Mouse (Mus musculus) olfactory bulb, adult 2 months (tissue): Measurements from ENCODE around the gene Msh5. TPM values are rescaled to one million over a fixed set of nuclear protein-coding genes. Genes with fewer than 3 reads are reported as not detected.

Source experiments
- H3K27ac ChIP-seq: fragments of 200-500 bp; 2 replicates; pipeline ENCODE4 v1.5.1; 2012; ENCODE audit warnings: low read depth, low read length; ENCODE audit not compliant: insufficient read depth
- H3K4me1 ChIP-seq: fragments of 200-500 bp; 2 replicates; pipeline ENCODE4 v1.6.1; 2012; ENCODE audit warnings: low read length; ENCODE audit not compliant: control insufficient read depth, insufficient read depth
- H3K4me3 ChIP-seq: fragments of 200-500 bp; 2 replicates; pipeline ENCODE4 v1.5.1; 2012; ENCODE audit warnings: mild to moderate bottlenecking, low read depth, low read length, moderate library complexity; ENCODE audit not compliant: insufficient read depth
- CTCF ChIP-seq: fragments of 200-500 bp; IDR thresholded peaks from 2 replicates; pipeline ENCODE4 v1.5.1; 2012; ENCODE audit warnings: low read depth, mild to moderate bottlenecking, low read length, moderate library complexity; ENCODE audit not compliant: insufficient read depth
- POLR2A ChIP-seq: fragments of 200-500 bp; IDR thresholded peaks from 2 replicates; pipeline ENCODE4 v1.6.1; 2012; ENCODE audit warnings: mild to moderate bottlenecking, low read depth, low read length, moderate library complexity; ENCODE audit not compliant: insufficient read depth
- WGBS: fragments of 180-500 bp; shearing (Covaris S2); methylation state at CpG from one replicate; pipeline ENCODE4 v1.1.7; 2018; 5-methylcytosine and 5-hydroxymethylcytosine counted together
- polyA plus RNA-seq: library from polyadenylated mRNA; stranded (reverse); fragments of >200 nt; gene quantifications from 2 replicates; pipeline ENCODE4 v1.2.4, GENCODE M21; 2012; ENCODE audit warnings: low replicate concordance; ENCODE audit not compliant: missing spikeins, insufficient read depth, insufficient read length

Msh5 gene
- polyA plus RNA-seq, 1 experiment, result not detected

DNA sequence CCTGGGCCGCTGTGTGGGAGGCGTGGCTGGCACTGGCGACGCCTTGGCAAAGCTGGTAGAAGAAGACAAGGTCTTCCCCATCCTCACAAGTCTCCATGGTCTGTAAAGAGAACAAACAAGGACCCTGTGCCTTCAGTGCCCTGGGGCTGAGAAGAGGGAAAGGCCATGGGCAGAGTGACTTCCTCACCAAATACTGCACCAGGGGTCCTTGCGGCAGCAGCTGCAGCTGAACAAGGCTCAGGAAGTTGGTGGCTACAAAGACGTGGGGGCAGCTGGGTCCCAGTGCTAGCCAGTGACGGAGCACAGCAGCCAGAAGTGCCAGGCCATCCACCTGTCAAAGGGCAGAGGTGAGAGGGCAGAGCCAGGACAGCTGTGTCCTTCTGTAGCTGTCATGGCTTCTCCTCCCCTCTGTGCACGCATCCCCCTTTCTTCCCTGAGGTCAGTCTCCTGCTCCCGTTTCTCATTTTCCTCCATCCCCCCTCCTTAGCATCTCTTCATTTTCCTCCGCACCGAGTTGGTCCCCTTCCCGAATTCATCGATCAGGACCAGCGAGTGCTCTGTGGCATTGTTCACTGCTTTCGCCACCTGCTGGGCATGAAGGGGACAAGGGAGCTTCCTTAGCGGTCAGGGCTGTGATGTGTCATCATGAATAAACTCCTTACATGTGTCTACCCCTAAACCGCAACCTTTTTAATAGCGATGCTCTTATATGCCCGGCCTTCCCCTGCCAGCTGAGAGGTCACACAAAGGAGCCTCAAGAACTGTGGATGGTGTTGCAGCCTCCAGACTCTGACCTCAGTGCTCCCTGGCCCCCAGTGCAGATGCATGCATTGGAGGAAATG is 16.6 kb downstream of the Msh5 start:
- 41% methylated on average over 19 of the region's 19 CpGs for WGBS
- TF ChIP-seq POLR2A (no peak), CTCF (no peak)
- Histone ChIP-seq H3K27ac (no peak overlapping the region), H3K4me3 (no peak overlapping the region), H3K4me1 (peaks cover 16% of the 10 kb centered on the region)

DNA sequence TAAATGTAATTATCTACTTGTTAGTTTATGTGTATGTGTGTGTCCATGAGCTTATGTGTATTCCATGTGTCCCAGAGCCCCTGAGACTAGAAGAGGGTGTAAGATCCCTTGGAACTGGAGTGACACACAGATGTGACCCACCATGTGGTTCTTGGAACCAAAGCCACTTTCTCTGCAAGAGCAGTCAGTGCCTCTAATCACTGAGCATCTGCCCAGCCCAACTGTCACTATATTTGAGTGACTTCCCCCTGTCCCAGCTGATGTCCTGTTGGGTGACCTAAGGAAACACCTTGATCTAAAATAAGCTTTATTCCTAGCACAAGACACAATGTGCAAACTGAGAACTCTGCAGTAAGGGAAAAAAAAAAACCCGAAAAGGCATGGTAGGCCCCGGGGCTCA is 18.2 kb downstream of the Msh5 start:
- no peak overlapping the region for H3K27ac ChIP-seq
- H3K4me3 ChIP-seq, result no peak overlapping the region
- WGBS, result 82% methylated on average over 2 of the region's 2 CpGs
- no peak for TF ChIP-seq CTCF
- TF ChIP-seq POLR2A, result no peak
- peaks cover 16% of the 10 kb centered on the region for H3K4me1 ChIP-seq

DNA sequence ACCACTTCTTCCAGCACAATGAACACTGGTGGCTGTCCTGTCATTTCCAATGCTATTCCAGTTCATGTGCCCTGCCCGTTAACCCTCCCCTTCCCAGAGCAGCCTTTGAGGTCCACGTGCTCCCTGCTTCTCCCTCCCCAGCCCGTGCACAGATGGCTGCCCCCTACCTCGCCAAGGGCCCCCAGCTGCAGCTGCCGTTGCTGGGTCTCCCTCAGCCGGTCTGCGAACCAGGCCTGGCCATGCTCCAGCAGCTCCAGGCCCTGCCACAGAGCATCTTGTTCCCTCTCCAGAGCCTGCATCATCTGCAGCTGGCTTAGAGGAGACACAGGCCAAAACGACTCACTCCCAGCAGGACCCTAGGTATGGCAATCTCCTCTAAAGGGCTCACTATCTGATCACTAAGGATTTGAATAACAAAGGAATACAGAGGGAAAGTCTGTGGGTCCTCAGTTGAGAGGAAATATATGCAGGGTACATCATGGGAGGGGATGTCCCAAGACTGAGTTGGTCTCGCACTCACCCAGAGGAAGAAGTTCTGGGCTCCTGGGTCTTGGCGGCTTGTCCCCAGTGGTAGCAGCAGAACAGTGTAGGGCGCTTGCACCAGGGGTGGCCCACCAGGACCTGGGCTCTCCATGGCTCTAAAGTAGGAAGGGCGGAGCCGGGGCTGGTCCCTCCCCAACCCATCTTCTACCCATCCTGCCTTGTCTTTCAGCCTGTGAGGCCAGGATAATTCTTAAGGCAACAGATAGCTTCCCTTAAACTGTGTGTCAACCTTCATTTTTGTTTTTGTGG is 19.1 kb downstream of the Msh5 start, which contains the start of gene Sapcd1:
TSS of gene Sapcd1 (minus strand) at position 740 of the 792 bp plus-strand sequence.
- Histone ChIP-seq H3K27ac (no peak within 1 kb of the TSS), H3K4me1 (peaks cover 16% of the 10 kb centered on the region), H3K4me3 (no peak within 1 kb of the TSS)
- 44% methylated on average over 13 of the region's 13 CpGs for WGBS
- TF ChIP-seq POLR2A (no peak), CTCF (no peak)

DNA sequence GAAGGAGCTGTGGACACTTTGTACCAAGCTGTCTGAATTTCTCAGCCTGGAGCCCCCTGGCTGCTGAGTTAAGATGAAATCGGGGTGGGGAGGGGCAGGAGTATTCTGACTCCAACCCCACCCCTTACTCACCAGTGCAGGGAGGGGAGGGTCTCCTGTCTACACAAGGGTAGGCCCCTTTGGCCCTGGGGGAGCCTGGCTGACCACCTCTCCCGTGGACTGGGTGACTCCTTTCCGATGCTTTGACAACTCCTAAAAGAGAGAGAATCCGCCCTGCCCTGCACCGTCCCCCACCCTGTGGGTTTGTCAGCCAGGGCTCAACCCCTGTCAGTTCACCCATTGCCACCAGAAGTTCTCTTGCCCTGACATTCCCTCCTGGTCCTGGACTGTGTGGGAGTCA is 20.3 kb downstream of the Msh5 start:
- Histone ChIP-seq H3K27ac (no peak overlapping the region), H3K4me3 (no peak overlapping the region), H3K4me1 (peaks cover 20% of the 10 kb centered on the region)
- 80% methylated on average over 5 of the region's 5 CpGs for WGBS
- TF ChIP-seq CTCF, result no peak
- TF ChIP-seq POLR2A, result no peak

DNA sequence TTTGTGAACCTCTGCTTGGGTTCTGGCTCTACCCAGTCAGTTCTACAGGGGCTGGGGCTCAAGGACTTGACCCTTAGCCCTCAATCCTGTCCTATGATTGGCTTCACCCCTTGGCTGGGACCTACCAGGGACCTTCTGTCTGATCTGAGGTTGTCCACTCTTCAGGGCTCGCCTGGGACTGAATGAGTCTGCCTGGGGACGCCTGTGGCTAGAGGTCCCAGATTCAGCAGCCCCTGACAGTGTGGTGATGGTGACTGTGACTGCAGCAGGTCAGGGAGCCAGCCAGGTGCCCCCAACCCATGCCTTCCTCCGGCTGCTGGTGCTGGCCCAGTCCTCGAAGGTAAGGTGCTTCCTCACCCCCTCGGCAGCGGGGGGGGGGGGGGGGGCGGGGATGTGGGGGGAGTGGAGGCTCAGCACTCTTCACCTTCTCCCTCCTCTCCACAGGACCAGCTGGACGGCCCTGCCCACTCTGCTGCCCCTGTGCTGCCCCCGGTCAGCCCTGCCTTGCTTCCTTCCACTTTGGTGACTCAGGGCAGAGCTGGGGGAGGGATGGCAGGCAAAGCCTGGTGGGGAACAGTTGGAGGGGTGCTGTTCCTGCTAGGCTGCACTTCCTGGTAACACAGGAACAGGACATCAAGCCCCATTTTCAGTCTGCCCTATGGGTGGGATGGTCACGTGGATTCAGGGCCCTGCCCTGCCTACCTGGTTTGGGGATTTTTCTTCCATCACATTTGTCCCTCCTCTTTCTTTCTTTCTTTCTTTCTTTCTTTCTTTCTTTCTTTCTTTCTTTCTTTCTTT is 21.7 kb downstream of the Msh5 start:
- H3K4me1 ChIP-seq, result peaks cover 17% of the 10 kb centered on the region
- TF ChIP-seq CTCF, result no peak
- no peak overlapping the region for H3K27ac ChIP-seq
- 82% methylated on average over 7 of the region's 10 CpGs for WGBS
- H3K4me3 ChIP-seq, result no peak overlapping the region

GRCm38 (mm10) chr17:35024261-35024660 is 22.3 kb downstream of the Msh5 start:
- no peak overlapping the region for H3K4me3 ChIP-seq
- H3K27ac ChIP-seq, result no peak overlapping the region
- WGBS, result 75% methylated on average over 13 of the region's 13 CpGs
- TF ChIP-seq CTCF (no peak), POLR2A (no peak)
- H3K4me1 ChIP-seq, result peaks cover 13% of the 10 kb centered on the region

DNA sequence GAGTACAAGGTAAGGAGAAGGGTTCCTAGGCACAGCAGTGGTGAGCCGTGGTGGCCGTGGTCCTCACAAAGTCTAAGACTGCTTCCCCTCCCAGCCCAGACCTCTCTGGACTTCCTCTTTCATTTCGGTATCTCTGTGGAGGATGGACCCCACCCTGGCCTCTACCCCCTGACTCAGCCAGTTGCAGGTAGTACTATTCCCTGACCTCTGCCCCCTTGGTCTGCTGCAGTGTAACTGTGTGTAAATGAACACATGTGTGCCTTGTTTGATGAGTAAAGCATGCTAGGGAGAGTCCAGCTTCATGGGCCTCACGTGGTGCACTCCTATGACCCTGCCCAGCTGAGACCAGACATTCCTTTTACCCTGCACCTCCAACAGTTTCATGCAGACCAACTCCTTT is 22.8 kb downstream of the Msh5 start:
- H3K4me1 ChIP-seq, result peaks cover 13% of the 10 kb centered on the region
- no peak overlapping the region for H3K27ac ChIP-seq
- H3K4me3 ChIP-seq, result no peak overlapping the region
- TF ChIP-seq POLR2A (no peak), CTCF (no peak)
- 88% methylated on average over 4 of the region's 4 CpGs for WGBS

- peaks cover 13% of the 10 kb centered on the region for H3K4me1 ChIP-seq
- 92% methylated on average over 5 of the region's 5 CpGs for WGBS
- no peak overlapping the region for H3K27ac ChIP-seq
- no peak for TF ChIP-seq POLR2A
- H3K4me3 ChIP-seq, result no peak overlapping the region
Measured at GRCm38 (mm10) chr17:35023221-35023620, 23.3 kb downstream of the Msh5 start.

DNA sequence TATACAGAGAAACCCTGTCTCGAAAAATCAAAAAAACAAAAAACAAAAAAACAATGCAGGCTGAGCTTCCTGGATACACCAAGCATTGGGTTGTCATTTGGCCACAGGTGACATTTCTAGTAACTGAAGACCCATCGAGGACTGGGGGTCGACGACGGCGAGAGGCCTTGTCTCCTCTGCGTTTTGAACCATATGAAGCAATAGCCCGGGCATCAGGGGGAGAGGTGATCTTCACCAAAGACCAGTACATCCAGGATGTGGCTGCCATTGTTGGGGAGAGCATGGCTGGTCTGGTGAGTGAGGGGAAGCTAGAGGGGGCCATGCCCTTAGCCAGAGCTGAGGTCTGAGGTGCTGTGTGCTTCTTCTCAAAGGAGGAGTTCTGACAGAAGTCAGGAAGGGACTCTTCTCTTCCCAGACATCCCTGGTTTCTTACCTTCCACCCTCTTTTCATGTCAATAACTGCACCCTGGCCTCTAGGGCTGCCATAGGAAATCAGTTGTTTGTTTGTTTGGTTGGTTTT is 23.9 kb downstream of the Msh5 start:
- Histone ChIP-seq H3K4me3 (no peak overlapping the region), H3K4me1 (peaks cover 13% of the 10 kb centered on the region), H3K27ac (no peak overlapping the region)
- TF ChIP-seq CTCF (no peak), POLR2A (no peak)
- 97% methylated on average over 8 of the region's 8 CpGs for WGBS
